Mouse (Mus musculus): ENCODE measurements around the gene Gm4737. TPM values are rescaled to one million over a fixed set of nuclear protein-coding genes. Genes with fewer than 3 reads are reported as not detected.

Gene Gm4737
- polyA plus RNA-seq, 1 experiment from 2014 or later = 4.4 TPM

GRCm38 (mm10) chr16:46148661-46149341 lies 6.1 kb downstream of the Gm4737 start:
- TF ChIP-seq CTCF (IDR thresholded peaks at IDR 0.05; ENCODE audit: low read depth) = no peak
- H3K9ac ChIP-seq = no peak overlapping the region
- no peak overlapping the region for H3K4me2 ChIP-seq
- H3K27ac ChIP-seq (ENCODE audit: low read depth) = no peak overlapping the region
- no peaks in the 10 kb centered on the region for H3K9me3 ChIP-seq (ENCODE audit: low read depth, low read length)
- no peaks in the 10 kb centered on the region for H3K36me3 ChIP-seq (ENCODE audit: insufficient read depth)
- DNase-seq (no peak), ATAC-seq (ENCODE audit: insufficient read depth) (no peak)
- H3K4me3 ChIP-seq (ENCODE audit: low read depth, low read length) = no peak overlapping the region
- no peaks in the 10 kb centered on the region for H3K4me1 ChIP-seq (ENCODE audit: insufficient read depth)
- 64% methylated on average over 3 of the region's 3 CpGs for WGBS
- no peaks in the 10 kb centered on the region for H3K27me3 ChIP-seq (ENCODE audit: insufficient read depth, low read length)

GRCm38 (mm10) chr16:46146962-46147361 lies 7.9 kb downstream of the Gm4737 start:
- H3K9ac ChIP-seq = no peak overlapping the region
- H3K4me1 ChIP-seq (ENCODE audit: insufficient read depth) = no peaks in the 10 kb centered on the region
- no peaks in the 10 kb centered on the region for H3K36me3 ChIP-seq (ENCODE audit: insufficient read depth)
- no peaks in the 10 kb centered on the region for H3K9me3 ChIP-seq (ENCODE audit: low read depth, low read length)
- TF ChIP-seq CTCF (IDR thresholded peaks at IDR 0.05; ENCODE audit: low read depth) = no peak
- 53% methylated on average over 3 of the region's 3 CpGs for whole genome bisulfite sequencing
- no peak for ATAC-seq (ENCODE audit: insufficient read depth)
- no peak for DNase-seq
- no peak overlapping the region for H3K4me3 ChIP-seq (ENCODE audit: low read depth, low read length)
- no peaks in the 10 kb centered on the region for H3K27me3 ChIP-seq (ENCODE audit: insufficient read depth, low read length)
- no peak overlapping the region for H3K27ac ChIP-seq (ENCODE audit: low read depth)
- H3K4me2 ChIP-seq = no peak overlapping the region

- Histone ChIP-seq H3K4me1 (ENCODE audit: insufficient read depth) (no peaks in the 10 kb centered on the region), H3K27ac (ENCODE audit: low read depth) (no peak overlapping the region), H3K36me3 (ENCODE audit: insufficient read depth) (no peaks in the 10 kb centered on the region), H3K27me3 (ENCODE audit: insufficient read depth, low read length) (no peaks in the 10 kb centered on the region), H3K9ac (no peak overlapping the region), H3K4me3 (ENCODE audit: low read depth, low read length) (no peak overlapping the region), H3K4me2 (no peak overlapping the region), H3K9me3 (ENCODE audit: low read depth, low read length) (no peaks in the 10 kb centered on the region)
- TF ChIP-seq CTCF (IDR thresholded peaks at IDR 0.05; ENCODE audit: low read depth) = no peak
- no peak for ATAC-seq (ENCODE audit: insufficient read depth)
- no peak for DNase-seq
These were observed 32.6 kb downstream of the Gm4737 start for GRCm38 (mm10) chr16:46122238-46122637.

- Histone ChIP-seq H3K9ac (no peak overlapping the region), H3K4me3 (ENCODE audit: low read depth, low read length) (no peak overlapping the region), H3K4me1 (ENCODE audit: insufficient read depth) (no peaks in the 10 kb centered on the region), H3K9me3 (ENCODE audit: low read depth, low read length) (no peaks in the 10 kb centered on the region), H3K36me3 (ENCODE audit: insufficient read depth) (no peaks in the 10 kb centered on the region), H3K27me3 (ENCODE audit: insufficient read depth, low read length) (no peaks in the 10 kb centered on the region), H3K27ac (ENCODE audit: low read depth) (no peak overlapping the region), H3K4me2 (no peak overlapping the region)
- ATAC-seq (ENCODE audit: insufficient read depth) (0 out of 2 replicates have a peak, but pooled peaks have one; percentile 52), DNase-seq (peak; percentile 36)
- peak; percentile 56 for TF ChIP-seq CTCF (IDR thresholded peaks at IDR 0.05; ENCODE audit: low read depth)
- 31% methylated on average over 2 of the region's 2 CpGs for WGBS
These were observed 33.5 kb downstream of the Gm4737 start for GRCm38 (mm10) chr16:46121420-46121819.

GRCm38 (mm10) chr16:46120607-46121006 lies 34.3 kb downstream of the Gm4737 start:
- H3K4me1 ChIP-seq (ENCODE audit: insufficient read depth) = no peaks in the 10 kb centered on the region
- no peak overlapping the region for H3K4me2 ChIP-seq
- no peak overlapping the region for H3K9ac ChIP-seq
- no peaks in the 10 kb centered on the region for H3K27me3 ChIP-seq (ENCODE audit: insufficient read depth, low read length)
- no peak overlapping the region for H3K27ac ChIP-seq (ENCODE audit: low read depth)
- ATAC-seq (ENCODE audit: insufficient read depth) = no peak
- DNase-seq = no peak
- no peaks in the 10 kb centered on the region for H3K9me3 ChIP-seq (ENCODE audit: low read depth, low read length)
- no peaks in the 10 kb centered on the region for H3K36me3 ChIP-seq (ENCODE audit: insufficient read depth)
- TF ChIP-seq CTCF (IDR thresholded peaks at IDR 0.05; ENCODE audit: low read depth) = no peak
- WGBS = 54% methylated on average over 3 of the region's 3 CpGs
- H3K4me3 ChIP-seq (ENCODE audit: low read depth, low read length) = no peak overlapping the region

GRCm38 (mm10) chr16:46120020-46120419 lies 34.9 kb downstream of the Gm4737 start, which contains the start of gene Cd96:
Gene Cd96, minus strand, starts transcription at chr16:46120251.
- Histone ChIP-seq H3K36me3 (ENCODE audit: insufficient read depth) (no peaks in the 10 kb centered on the region), H3K9me3 (ENCODE audit: low read depth, low read length) (no peaks in the 10 kb centered on the region), H3K4me3 (ENCODE audit: low read depth, low read length) (no peak within 1 kb of the TSS), H3K27me3 (ENCODE audit: insufficient read depth, low read length) (no peaks in the 10 kb centered on the region), H3K27ac (ENCODE audit: low read depth) (no peak within 1 kb of the TSS), H3K9ac (no peak within 1 kb of the TSS), H3K4me1 (ENCODE audit: insufficient read depth) (no peaks in the 10 kb centered on the region), H3K4me2 (no peak within 1 kb of the TSS)
- no peak for ATAC-seq (ENCODE audit: insufficient read depth)
- 75% methylated on average over 10 of the region's 10 CpGs for WGBS
- DNase-seq = no peak
- no peak for TF ChIP-seq CTCF (IDR thresholded peaks at IDR 0.05; ENCODE audit: low read depth)

GRCm38 (mm10) chr16:46117645-46118044 lies 37.2 kb downstream of the Gm4737 start:
- H3K4me2 ChIP-seq = no peak overlapping the region
- no peaks in the 10 kb centered on the region for H3K27me3 ChIP-seq (ENCODE audit: insufficient read depth, low read length)
- no peak overlapping the region for H3K4me3 ChIP-seq (ENCODE audit: low read depth, low read length)
- ATAC-seq (ENCODE audit: insufficient read depth) = no peak
- H3K9me3 ChIP-seq (ENCODE audit: low read depth, low read length) = no peaks in the 10 kb centered on the region
- DNase-seq = no peak
- H3K27ac ChIP-seq (ENCODE audit: low read depth) = no peak overlapping the region
- no peaks in the 10 kb centered on the region for H3K4me1 ChIP-seq (ENCODE audit: insufficient read depth)
- 86% methylated on average over 3 of the region's 3 CpGs for WGBS
- H3K36me3 ChIP-seq (ENCODE audit: insufficient read depth) = no peaks in the 10 kb centered on the region
- TF ChIP-seq CTCF (IDR thresholded peaks at IDR 0.05; ENCODE audit: low read depth) = no peak
- H3K9ac ChIP-seq = no peak overlapping the region
